Mouse (Mus musculus): ENCODE data around the gene Psmb8.

Psmb8 gene

GRCm38 (mm10) chr17:34196941-34197894 lies at the start of gene Psmb8:
TSS of gene Psmb8 (plus strand) at chr17:34197721.
- DNase-seq: peak; percentile 91 to 94

GRCm38 (mm10) chr17:34152923-34153322 lies 44.6 kb upstream of the Psmb8 start, which contains the start of gene H2-DMb1:
TSS of gene H2-DMb1 (plus strand) at chr17:34153072.
- DNase-seq: peak; percentile 76 to 79

- no peak for DNase-seq
Observed at GRCm38 (mm10) chr17:34155534-34155933, 42.0 kb upstream of the Psmb8 start.

- DNase-seq: no peak
Observed at GRCm38 (mm10) chr17:34164202-34164895, 33.2 kb upstream of the Psmb8 start.

DNA sequence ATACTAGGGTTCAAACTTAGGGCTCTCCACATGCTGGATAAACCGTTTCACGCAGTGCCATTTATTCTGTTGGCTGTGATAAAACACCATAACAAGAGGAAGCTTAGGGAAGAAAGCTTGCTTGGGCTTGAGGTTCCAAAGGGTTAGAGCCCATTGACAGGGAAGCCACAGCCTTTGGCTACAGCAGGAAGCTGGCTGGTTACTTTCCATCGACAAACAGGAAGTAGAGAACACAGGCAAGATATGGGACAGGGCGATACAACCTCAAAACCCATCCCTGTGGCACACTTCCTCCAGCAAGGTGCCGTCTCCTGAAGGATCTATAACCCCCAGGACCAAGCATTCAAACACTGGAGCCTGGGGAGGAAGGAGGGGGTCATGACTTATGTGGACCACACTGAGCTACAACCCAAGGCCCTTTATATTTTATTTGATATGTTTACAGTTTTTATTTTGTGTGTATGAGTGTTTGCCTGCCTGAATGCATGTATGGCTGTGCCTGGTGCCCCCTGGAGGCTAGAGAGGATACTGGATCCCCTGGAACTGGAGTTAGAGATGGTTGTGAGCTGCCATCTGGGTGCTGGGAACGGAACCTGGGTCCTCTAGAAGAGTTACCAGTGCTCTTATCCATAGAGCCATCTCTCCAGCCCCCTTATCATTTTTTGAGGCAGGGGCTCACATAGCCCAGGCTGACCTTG lies 32.3 kb upstream of the Psmb8 start:
- DNase-seq: no peak

DNA sequence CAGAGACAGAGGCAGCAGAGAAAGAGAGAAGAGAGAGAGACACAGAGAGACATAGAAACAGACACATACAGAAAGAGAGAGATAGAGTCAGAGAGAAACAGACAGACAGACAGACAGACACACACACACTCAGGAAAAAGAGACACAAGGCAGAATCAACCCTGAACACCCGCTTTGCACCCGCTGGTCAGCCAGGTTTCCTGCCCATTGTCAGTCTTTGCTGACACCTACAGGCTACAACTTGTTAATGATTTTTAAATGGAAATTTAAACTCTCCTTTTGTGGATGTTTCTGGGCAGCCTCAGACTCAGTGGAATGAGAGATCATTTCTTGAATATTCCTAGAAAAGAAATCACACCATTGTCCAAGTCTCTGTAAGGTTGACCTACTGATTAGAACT lies 28.2 kb upstream of the Psmb8 start:
- peak; percentile 31 to 39 for DNase-seq

DNA sequence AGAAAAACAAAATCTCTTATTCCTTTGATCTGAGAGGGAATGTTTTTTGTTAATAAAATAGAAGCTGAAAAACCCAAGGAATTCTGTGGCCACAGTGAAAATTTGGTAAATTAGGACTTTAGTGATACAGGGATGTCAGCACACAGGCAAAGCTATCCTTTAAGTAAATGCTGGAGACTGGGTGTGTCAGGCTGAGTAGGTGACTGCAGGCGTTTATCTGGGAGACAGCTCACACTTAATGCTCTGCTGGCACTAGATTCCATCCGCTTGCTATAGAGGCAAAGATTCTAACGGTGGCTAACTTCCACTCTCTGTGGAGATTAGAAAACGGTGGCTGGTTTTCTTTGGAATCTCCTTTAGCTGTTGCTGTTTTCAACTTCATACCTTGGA lies 27.0 kb upstream of the Psmb8 start:
- no peak for DNase-seq

DNA sequence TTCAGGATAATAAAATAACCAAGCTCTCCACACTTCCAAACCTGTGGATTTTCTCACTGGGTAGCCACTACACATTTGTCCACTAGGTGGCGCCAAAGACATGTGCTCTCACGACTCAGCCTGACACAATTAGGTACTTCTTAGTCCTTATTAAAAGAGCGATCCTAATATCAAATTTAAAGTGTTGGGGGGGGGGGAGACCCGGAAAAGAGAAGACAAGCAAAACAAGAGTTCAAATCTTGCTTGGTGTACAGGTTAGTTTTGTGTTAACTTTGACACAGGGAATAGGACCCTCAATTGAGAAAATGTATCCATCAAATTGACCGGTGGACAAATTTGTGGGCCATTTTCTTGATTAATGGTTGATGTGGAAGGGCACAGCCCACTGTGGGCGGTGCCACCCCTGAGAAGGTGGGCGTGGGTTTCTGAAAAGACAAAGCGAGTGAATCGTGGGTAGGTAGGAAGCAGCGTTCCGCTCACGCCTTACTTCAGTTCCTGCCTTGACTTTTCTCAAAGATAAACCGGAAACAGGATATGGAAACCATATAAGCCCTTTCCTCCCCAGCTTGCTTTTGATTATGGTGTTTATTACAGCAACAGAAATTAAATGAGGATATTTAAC lies 26.5 kb upstream of the Psmb8 start:
- DNase-seq: peak; percentile 66 to 90

- no peak for DNase-seq
Observed at GRCm38 (mm10) chr17:34172528-34172927, 25.0 kb upstream of the Psmb8 start.

DNA sequence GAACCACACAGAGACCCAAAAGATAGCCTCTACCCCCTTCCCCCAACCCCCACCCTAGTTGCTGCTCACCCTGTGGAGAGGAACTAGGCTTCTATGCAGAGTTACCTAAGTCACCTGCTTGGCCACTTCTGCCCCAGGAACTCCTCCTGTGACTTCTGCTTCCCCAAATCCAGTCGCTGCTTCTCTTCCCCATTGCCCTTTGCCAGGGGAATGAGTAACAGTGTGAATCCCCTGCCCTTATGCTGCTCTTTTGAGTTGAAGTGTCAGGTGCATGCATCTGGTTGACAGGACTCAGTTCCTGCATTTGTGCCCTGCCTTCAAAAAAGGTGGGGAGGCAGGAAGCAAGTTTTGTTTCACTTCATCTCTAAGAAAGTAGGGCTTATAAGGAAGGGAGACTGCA lies 23.4 kb upstream of the Psmb8 start:
- no peak for DNase-seq

- no peak for DNase-seq
Observed at GRCm38 (mm10) chr17:34177179-34177578, 20.3 kb upstream of the Psmb8 start.

DNA sequence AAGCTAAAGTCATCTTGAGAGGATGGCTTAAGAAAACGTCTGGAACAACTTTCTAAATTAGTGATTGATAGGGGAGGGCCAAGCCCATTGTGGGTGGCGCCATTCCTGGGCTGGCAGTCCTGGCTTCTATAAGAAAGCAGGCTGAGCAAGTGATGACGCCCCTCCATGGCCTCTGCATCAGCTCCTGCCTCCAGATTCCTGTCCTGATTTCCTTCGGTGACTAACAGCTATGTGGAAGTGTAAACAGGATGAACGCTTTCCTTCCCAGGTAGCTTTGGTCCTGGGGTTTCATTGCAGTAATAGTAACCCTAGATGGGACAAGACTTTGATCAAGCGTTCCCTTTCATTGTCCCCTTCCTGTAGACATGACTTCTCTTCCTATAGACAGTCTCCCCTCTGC lies 18.5 kb upstream of the Psmb8 start:
- DNase-seq: no peak

GRCm38 (mm10) chr17:34179913-34180859 lies 17.3 kb upstream of the Psmb8 start:
- DNase-seq: no peak

GRCm38 (mm10) chr17:34183564-34184219 lies 13.8 kb upstream of the Psmb8 start:
- no peak for DNase-seq

DNA sequence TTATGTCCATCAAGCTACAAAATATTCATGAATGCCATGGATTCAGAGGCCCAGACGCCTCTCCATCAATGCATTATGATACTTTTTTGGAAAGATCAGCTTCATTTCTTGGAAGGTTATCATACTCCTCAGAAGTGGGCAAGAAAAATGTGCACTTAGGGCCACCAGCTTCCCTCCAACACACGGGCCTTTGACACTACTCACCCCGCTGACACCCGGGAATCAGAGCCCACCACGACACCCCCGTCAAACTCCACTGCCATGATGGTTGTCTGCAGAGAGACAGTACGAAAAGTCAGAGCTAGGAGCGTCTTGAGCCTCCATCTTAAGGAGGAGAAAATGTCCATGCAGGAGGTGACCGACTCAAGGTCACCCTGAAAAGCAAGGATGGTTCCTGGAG lies 12.0 kb upstream of the Psmb8 start:
- DNase-seq: no peak

DNA sequence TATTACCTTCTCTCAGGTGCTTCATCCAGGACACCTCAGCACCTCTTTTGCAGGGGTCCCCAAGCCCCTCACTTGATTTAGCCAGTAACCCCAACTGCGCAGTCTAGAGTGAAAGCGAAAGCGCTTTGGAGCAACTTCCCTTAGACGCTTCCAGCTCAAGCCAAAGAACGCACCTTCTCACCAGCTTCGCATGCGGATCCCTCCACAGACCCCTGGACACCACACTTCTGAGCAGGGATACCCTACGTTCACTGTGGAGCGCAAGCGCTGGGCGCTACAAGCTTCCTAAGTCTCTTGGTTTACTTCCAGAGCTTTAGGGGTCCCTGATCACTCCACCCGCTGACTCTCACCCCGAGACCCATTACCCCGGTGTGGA lies 10.6 kb upstream of the Psmb8 start:
- no peak for DNase-seq

DNA sequence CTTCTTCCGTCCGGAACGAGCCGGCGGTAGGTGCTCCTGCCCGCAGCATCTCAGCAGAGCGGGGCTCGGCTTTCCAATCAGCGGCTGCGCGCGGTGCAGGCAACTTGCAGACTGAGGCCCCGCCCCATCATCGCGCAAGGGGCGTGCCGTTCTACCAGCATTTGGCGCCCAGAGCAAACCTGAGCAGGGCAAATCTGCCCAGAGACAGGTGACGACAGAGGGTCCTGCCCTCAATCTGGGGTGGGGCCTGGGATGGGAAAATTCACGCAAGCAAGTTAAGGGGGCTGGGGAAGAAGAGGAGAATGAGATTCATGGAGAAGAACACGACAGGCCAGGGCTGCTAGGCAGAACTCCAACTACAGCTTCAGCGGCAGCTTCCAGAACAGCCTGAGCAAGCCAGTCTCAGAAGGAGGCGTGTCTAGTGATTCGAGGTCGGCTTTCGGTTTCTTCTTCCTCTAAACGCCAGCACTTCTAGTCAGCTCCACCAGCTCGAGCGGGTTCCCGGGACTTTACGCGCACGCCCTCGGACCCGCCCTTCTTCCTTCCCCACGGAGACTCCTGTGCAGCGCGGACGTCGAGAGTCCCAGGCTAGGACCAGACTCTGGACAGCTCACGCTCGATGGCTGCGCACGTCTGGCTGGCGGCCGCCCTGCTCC lies 10.1 kb upstream of the Psmb8 start, which contains the start of the genes Tap1 and Psmb9:
TSS of gene Tap1 (plus strand) at position 293 of the 656 bp plus-strand sequence.
TSS of gene Psmb9 (minus strand) at position 504 of the 656 bp plus-strand sequence.
- DNase-seq: peak; percentile 97 to 99

GRCm38 (mm10) chr17:34188010-34188409 lies 9.5 kb upstream of the Psmb8 start:
- peak in 1 of 2 experiments; percentile 20 for DNase-seq

DNA sequence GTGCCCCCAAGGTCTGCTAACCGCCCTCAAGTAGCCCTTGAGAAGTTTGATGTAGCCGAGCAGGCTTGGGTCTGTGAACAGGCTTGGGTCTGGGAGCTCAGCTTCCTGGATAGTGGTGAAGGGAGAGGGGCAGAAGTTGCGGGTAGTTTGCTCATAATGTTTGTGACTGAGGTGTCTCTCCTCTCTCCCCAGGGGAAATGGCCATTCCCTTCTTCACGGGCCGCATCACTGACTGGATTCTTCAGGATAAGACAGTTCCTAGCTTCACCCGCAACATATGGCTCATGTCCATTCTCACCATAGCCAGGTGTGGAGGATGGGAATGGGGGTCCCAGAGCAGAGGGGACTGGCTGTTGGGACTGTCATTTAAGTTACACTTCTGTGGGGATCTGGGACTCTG lies 8.5 kb upstream of the Psmb8 start:
- DNase-seq: no peak

GRCm38 (mm10) chr17:34192852-34193251 lies 4.7 kb upstream of the Psmb8 start:
- DNase-seq: no peak

Measured in kidney, adult 8-10 months (tissue).